Mouse (Mus musculus): ENCODE measurements around the gene Palmd. TPM values are rescaled to one million over a fixed set of nuclear protein-coding genes. Genes with fewer than 3 reads are reported as not detected.

Gene Palmd
- polyA plus RNA-seq, 2 experiments: 12.4 to 19.0 TPM

- 83% methylated on average over 8 of the region's 8 CpGs for WGBS
- no peaks in the 10 kb centered on the region for H3K36me3 ChIP-seq (ENCODE audit: control insufficient read depth, insufficient read depth, low read length)
- no peak overlapping the region for H3K9ac ChIP-seq (ENCODE audit: low read depth, low read length, severe bottlenecking)
- no peaks in the 10 kb centered on the region for H3K4me1 ChIP-seq (ENCODE audit: control insufficient read depth, insufficient read depth, low read length)
- ATAC-seq (ENCODE audit: low FRiP score, low read depth) (no peak), DNase-seq (ENCODE audit: low spot score) (no peak)
- no peaks in the 10 kb centered on the region for H3K27me3 ChIP-seq (ENCODE audit: control insufficient read depth, insufficient read depth, low read length)
- H3K4me2 ChIP-seq (replicated peaks; ENCODE audit: low read depth, low read length, severe bottlenecking): no peak overlapping the region
- TF ChIP-seq POLR2A (IDR thresholded peaks at IDR 0.05; ENCODE audit: borderline replicate concordance, extremely low read depth, insufficient read depth, insufficient read length): no peak
- no peak overlapping the region for H3K4me3 ChIP-seq (replicated peaks; ENCODE audit: low read length)
- no peaks in the 10 kb centered on the region for H3K9me3 ChIP-seq (ENCODE audit: control insufficient read depth, low read length)
- H3K27ac ChIP-seq (replicated peaks; ENCODE audit: low read depth, low read length): no peak overlapping the region
These were observed 16.4 kb downstream of the Palmd start for GRCm38 (mm10) chr3:116952242-116952899.

- ATAC-seq (ENCODE audit: low FRiP score, low read depth): no peak
- no peaks in the 10 kb centered on the region for H3K27me3 ChIP-seq (ENCODE audit: control insufficient read depth, insufficient read depth, low read length)
- no peaks in the 10 kb centered on the region for H3K36me3 ChIP-seq (ENCODE audit: control insufficient read depth, insufficient read depth, low read length)
- no peak overlapping the region for H3K4me3 ChIP-seq (replicated peaks; ENCODE audit: low read length)
- no peak for TF ChIP-seq POLR2A (IDR thresholded peaks at IDR 0.05; ENCODE audit: borderline replicate concordance, extremely low read depth, insufficient read depth, insufficient read length)
- H3K9me3 ChIP-seq (ENCODE audit: control insufficient read depth, low read length): no peaks in the 10 kb centered on the region
- DNase-seq (ENCODE audit: low spot score): no peak
- H3K9ac ChIP-seq (ENCODE audit: low read depth, low read length, severe bottlenecking): no peak overlapping the region
- H3K27ac ChIP-seq (replicated peaks; ENCODE audit: low read depth, low read length): no peak overlapping the region
- WGBS: 96% methylated on average over 3 of the region's 3 CpGs
- no peaks in the 10 kb centered on the region for H3K4me1 ChIP-seq (ENCODE audit: control insufficient read depth, insufficient read depth, low read length)
- H3K4me2 ChIP-seq (replicated peaks; ENCODE audit: low read depth, low read length, severe bottlenecking): no peak overlapping the region
These were observed 17.3 kb downstream of the Palmd start for GRCm38 (mm10) chr3:116951489-116951888.

GRCm38 (mm10) chr3:116950665-116951115 is 18.1 kb downstream of the Palmd start:
- Histone ChIP-seq H3K27me3 (ENCODE audit: control insufficient read depth, insufficient read depth, low read length) (no peaks in the 10 kb centered on the region), H3K4me3 (replicated peaks; ENCODE audit: low read length) (no peak overlapping the region), H3K9ac (ENCODE audit: low read depth, low read length, severe bottlenecking) (no peak overlapping the region), H3K27ac (replicated peaks; ENCODE audit: low read depth, low read length) (no peak overlapping the region), H3K36me3 (ENCODE audit: control insufficient read depth, insufficient read depth, low read length) (no peaks in the 10 kb centered on the region), H3K4me1 (ENCODE audit: control insufficient read depth, insufficient read depth, low read length) (no peaks in the 10 kb centered on the region), H3K9me3 (ENCODE audit: control insufficient read depth, low read length) (no peaks in the 10 kb centered on the region), H3K4me2 (replicated peaks; ENCODE audit: low read depth, low read length, severe bottlenecking) (no peak overlapping the region)
- no peak for ATAC-seq (ENCODE audit: low FRiP score, low read depth)
- no peak for TF ChIP-seq POLR2A (IDR thresholded peaks at IDR 0.05; ENCODE audit: borderline replicate concordance, extremely low read depth, insufficient read depth, insufficient read length)
- no peak for DNase-seq (ENCODE audit: low spot score)
- 73% methylated on average over 6 of the region's 6 CpGs for WGBS

- H3K4me1 ChIP-seq (ENCODE audit: control insufficient read depth, insufficient read depth, low read length): no peaks in the 10 kb centered on the region
These were observed 22.3 kb downstream of the Palmd start for GRCm38 (mm10) chr3:116946476-116946875.

GRCm38 (mm10) chr3:116943422-116943821 is 25.4 kb downstream of the Palmd start:
- no peak overlapping the region for H3K27ac ChIP-seq (replicated peaks; ENCODE audit: low read depth, low read length)
- no peak for ATAC-seq (ENCODE audit: low FRiP score, low read depth)
- H3K9me3 ChIP-seq (ENCODE audit: control insufficient read depth, low read length): no peaks in the 10 kb centered on the region
- DNase-seq (ENCODE audit: low spot score): no peak
- no peaks in the 10 kb centered on the region for H3K4me1 ChIP-seq (ENCODE audit: control insufficient read depth, insufficient read depth, low read length)
- no peak overlapping the region for H3K9ac ChIP-seq (ENCODE audit: low read depth, low read length, severe bottlenecking)
- no peak for TF ChIP-seq POLR2A (IDR thresholded peaks at IDR 0.05; ENCODE audit: borderline replicate concordance, extremely low read depth, insufficient read depth, insufficient read length)
- 62% methylated on average over 4 of the region's 4 CpGs for WGBS
- H3K36me3 ChIP-seq (ENCODE audit: control insufficient read depth, insufficient read depth, low read length): no peaks in the 10 kb centered on the region
- H3K4me2 ChIP-seq (replicated peaks; ENCODE audit: low read depth, low read length, severe bottlenecking): no peak overlapping the region
- no peaks in the 10 kb centered on the region for H3K27me3 ChIP-seq (ENCODE audit: control insufficient read depth, insufficient read depth, low read length)
- no peak overlapping the region for H3K4me3 ChIP-seq (replicated peaks; ENCODE audit: low read length)

More at GRCm38 (mm10) chr3:116946476-116946875, 22.3 kb downstream of the Palmd start:
- no peak for TF ChIP-seq POLR2A (IDR thresholded peaks at IDR 0.05; ENCODE audit: borderline replicate concordance, extremely low read depth, insufficient read depth, insufficient read length)
- no peaks in the 10 kb centered on the region for H3K9me3 ChIP-seq (ENCODE audit: control insufficient read depth, low read length)
- H3K4me3 ChIP-seq (replicated peaks; ENCODE audit: low read length): no peak overlapping the region
- no peak overlapping the region for H3K9ac ChIP-seq (ENCODE audit: low read depth, low read length, severe bottlenecking)
- no peak overlapping the region for H3K4me2 ChIP-seq (replicated peaks; ENCODE audit: low read depth, low read length, severe bottlenecking)
- WGBS: 84% methylated on average over 4 of the region's 4 CpGs
- H3K36me3 ChIP-seq (ENCODE audit: control insufficient read depth, insufficient read depth, low read length): no peaks in the 10 kb centered on the region
- H3K27me3 ChIP-seq (ENCODE audit: control insufficient read depth, insufficient read depth, low read length): no peaks in the 10 kb centered on the region
- H3K27ac ChIP-seq (replicated peaks; ENCODE audit: low read depth, low read length): no peak overlapping the region
- DNase-seq (ENCODE audit: low spot score): no peak
- no peak for ATAC-seq (ENCODE audit: low FRiP score, low read depth)

Measured in limb, embryonic 14.5 days (tissue).